Mouse (Mus musculus): ENCODE data around the gene Cdk15.
A peak's percentile ranks its signal among the peaks of the same experiment; 100 is the strongest.

The Cdk15 gene

DNA sequence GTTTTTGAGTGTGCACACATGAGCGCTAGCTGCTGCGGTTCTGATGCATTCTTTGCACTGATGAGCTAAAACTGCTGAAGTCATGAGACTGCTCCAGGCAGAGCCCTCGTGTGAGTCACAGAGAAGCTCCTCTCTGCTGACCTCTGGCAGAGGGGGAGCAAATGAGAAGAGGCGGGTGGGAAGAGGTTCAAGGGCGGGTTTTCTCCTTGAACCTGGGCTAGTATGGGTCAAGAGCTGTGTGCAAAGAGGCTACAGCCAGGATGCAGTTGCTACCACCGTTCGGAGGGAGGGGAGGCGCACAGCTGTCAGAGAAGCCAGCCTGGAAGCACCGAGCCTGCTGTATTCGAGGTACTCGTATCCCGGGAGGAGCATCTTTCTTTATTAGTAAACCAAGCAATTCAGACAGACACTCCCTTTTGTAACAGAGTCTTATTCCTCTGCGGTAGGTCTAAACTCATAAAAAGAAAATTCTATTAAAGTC lies at the start of gene Cdk15:
Gene Cdk15, plus strand, starts transcription at position 156 of the 481 bp plus-strand sequence.
- no peak for DNase-seq (ENCODE audit: low spot score in 2 of 2)

DNA sequence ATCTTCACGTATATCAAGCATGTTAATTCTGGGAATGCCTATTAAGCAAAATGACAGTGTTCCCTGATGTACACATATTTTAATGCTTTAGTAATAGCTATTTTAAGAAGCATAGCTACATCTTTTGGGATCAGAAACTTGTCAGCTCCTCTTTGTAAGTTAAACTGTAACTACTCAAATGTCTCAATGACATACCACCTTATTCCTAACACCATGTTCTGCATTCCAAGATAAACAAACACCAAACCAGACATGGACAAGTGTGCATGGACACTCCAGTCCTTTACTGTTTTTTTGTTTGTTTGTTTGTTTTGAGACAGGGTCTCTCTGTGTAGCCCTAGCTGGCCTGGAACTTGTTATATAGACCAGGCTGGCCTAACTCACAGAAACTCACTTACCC lies 48.4 kb upstream of the Cdk15 start:
- DNase-seq (ENCODE audit: low spot score in 2 of 2) = no peak

DNA sequence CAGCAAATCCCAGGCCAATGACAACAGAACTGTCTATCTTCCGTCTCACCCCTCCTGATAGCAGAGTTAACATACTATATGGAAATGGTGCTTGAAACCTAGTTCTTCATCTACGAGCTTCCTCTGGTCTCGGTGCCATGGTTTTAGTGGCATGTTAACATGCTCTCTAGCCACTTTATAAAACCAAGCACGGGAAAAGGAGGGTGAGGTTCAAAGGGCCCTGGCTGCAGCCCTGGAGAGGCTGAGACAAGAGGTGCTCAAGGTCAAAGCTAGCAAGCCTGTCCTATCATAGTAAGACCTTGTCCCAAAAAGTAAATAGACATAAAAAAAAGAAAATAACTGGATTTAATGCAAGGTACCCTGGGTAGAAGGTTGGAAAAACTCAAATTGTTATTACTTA lies 45.1 kb upstream of the Cdk15 start:
- DNase-seq (ENCODE audit: low spot score in 2 of 2) = no peak

- no peak for DNase-seq (ENCODE audit: low spot score in 2 of 2)
These were observed 44.5 kb upstream of the Cdk15 start for GRCm38 (mm10) chr1:59212076-59212779.

DNA sequence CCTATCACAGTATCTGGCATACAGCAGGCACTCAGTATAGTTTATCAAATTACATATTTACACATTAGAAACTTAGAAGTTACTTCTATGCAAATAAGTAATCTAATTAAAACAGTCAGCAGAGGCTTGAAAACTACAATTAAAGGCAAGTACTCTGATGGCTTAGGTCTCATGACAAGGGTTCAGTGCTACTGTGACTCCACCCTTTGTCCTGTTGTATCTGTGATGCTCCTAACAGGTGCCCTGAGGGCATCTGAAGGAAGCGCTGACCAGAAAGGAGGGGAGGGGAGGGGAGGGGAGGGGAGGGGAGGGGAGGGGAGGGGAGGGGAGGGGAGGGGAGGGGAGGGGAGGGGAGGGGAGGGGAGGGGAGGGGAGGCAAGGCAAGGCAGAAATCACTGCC lies 43.8 kb upstream of the Cdk15 start:
- DNase-seq (ENCODE audit: low spot score in 2 of 2) = no peak

GRCm38 (mm10) chr1:59215446-59215845 lies 41.3 kb upstream of the Cdk15 start:
- DNase-seq (ENCODE audit: low spot score in 2 of 2) = no peak

DNA sequence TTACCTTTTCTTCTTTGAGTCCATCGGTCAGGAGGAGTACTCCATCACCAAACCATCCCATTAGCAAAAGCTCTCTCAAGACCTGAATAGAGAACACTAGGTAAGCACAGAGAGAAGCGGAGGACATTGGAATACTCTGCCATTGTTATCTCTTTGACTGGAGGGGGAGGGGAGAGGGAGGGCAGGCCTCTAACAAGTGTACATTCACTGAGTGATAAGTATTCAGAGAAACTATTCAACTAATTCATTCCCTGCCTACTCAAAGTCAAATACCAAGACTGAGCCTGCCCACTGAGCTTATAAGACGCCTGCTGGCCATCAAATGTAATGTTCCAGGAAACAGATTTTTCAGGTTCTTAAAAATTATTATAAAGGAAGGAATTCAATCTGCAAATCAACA lies 36.3 kb upstream of the Cdk15 start:
- no peak for DNase-seq (ENCODE audit: low spot score in 2 of 2)

DNA sequence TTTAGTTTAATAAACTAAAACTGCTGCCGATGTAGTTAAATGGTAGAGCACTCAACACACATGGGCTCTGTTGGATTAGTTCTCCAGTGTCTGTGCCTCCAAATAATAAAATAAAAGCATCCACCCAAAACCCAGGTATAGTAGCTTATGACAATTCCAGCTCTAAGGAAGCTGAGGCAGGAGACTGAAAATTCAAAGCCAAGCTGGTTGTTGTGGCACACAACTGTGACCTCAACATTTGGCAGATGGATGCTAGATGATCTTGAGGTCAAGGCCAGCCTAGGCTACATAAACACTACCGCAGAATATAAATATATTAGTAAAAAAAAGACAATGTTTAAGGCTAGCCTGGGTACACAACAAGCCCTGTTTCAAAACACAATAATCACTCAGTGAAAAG lies 35.1 kb upstream of the Cdk15 start:
- DNase-seq (ENCODE audit: low spot score in 2 of 2) = no peak

DNA sequence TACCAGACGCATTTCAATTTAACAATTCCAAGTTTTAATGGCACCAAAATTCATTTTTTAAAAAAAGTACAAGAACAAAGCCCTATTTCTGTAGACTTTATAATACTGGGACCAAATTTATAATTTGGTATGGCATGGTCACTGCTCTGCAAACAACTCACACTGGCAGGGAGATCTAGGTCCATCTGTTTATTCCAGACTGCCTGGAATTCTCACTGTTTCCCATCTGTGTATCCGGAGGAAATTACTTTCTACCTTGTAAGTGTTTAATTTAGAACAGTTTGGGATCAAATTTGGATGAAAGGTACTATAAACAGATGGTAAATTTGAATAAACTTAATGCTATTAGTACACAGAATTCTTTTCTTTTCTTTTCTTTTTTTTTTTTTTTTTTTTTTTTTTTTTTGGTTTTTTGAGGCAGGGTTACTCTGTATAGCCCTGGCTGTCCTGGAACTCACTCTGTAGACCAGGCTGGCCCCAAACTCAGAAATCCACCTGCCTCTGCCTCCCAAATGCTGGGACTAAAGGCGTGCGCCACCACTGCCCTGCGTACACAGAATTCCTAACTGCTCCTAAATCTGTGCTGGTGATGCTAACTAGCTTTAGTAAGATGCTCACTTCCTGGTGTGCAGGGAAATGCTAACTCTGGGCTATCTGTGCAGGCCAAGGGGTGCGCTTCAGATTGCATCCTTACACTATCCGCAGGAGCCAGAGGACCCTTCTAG lies 34.4 kb upstream of the Cdk15 start:
- DNase-seq (ENCODE audit: low spot score in 2 of 2) = no peak

GRCm38 (mm10) chr1:59228552-59228951 lies 28.2 kb upstream of the Cdk15 start:
- DNase-seq (ENCODE audit: low spot score in 2 of 2) = no peak

- no peak for DNase-seq (ENCODE audit: low spot score in 2 of 2)
These were observed 27.5 kb upstream of the Cdk15 start for GRCm38 (mm10) chr1:59229187-59229586.

GRCm38 (mm10) chr1:59236856-59237441 lies 19.8 kb upstream of the Cdk15 start, which contains the start of gene Als2:
Als2 (minus strand) TSS chr1:59237231.
- DNase-seq (ENCODE audit: low spot score in 2 of 2) = peak; percentile 97 to 99

DNA sequence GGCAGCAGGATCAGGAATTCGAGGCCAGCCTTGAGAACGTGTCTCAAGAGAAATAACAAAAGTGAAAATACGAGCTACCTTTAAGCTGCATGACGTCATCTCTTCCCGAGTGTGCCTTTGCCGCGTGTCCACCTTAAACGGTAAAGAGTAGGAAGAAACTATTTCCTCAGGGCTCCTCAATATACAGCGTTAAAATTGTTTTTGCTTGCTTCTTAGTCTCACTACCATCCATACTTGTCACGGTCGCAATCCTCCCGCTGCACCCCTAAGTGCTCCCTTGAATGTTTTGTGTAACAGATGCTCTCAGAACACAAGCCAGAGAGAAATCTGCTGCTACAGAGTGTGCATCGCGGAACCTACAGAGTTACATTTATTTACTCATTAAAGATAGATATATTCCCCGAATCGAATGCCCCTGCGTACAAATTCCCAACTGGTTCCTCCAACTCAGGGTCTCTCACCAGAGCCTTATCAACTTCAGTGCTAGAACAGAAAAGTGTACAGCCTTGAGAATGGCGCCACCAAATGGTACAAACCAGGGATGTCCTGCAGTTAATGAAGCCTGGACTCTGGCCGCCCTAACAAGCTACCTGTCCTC lies 19.0 kb upstream of the Cdk15 start:
- DNase-seq (ENCODE audit: low spot score in 2 of 2) = peak; percentile 50 to 61

- DNase-seq (ENCODE audit: low spot score in 2 of 2) = no peak
These were observed 12.9 kb upstream of the Cdk15 start for GRCm38 (mm10) chr1:59243770-59244169.

DNA sequence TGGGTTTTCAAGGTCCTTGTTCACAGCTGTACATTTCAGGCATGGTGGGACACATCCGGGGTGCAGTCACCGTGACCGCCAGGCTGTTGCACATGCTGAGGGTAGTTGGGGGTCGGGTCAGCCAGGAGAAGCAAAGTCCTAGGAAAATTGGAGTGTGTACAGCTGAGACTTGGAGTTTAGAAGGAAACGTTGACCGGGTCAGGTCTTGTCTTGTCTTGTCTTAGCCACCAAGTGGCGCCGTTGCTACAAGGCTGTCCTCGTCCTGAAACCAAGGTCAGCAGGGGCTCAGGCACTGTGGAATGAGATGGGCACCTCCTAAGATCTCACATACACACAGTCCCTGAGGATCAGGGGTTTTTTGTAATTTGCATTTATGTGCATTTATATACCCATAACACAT lies 9.1 kb upstream of the Cdk15 start:
- peak in 1 of 2 experiments; percentile 21 for DNase-seq (ENCODE audit: low spot score in 2 of 2)

GRCm38 (mm10) chr1:59252762-59253161 lies 3.9 kb upstream of the Cdk15 start:
- DNase-seq (ENCODE audit: low spot score in 2 of 2) = no peak

- DNase-seq (ENCODE audit: low spot score in 2 of 2) = no peak
These were observed 3.3 kb upstream of the Cdk15 start for GRCm38 (mm10) chr1:59253301-59253909.

DNA sequence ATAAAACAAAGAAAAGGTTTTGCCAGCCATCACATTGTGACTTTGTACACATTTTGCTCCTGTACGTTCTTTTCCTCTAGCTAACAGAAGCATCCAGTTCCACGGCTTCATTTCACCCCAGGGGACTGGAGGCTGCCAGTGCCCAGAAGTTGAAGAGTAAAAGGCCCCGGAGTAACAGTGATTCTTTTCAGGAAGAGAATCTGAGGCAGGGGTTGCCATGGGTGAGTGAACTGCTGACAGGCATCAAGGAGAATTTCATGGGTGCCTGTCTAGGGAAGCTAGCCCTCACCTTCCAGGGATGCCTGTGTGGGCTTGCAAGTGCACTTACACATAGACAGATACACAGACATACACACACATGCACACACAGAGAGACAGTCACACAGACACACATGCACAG lies 1.0 kb downstream of the Cdk15 start:
- DNase-seq (ENCODE audit: low spot score in 2 of 2) = no peak

DNA sequence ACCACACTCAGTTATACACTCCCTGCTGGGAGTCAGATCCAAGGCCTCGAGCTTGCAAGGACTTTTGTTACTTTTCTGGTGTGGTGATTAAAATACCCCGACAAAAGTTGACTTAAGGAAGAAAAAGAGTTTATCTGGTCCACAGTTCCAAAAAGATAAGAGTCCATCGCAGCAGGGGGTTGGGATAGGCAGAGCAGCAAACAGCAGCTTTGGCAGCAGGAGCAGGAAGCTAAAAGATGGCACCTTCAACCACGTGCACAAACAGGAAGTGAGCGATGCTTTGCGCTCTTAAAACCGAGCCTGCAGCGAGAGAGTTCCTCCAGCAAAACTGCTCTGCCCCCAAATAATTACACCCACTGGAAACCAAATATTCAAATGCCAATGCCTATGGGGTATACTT lies 12.2 kb downstream of the Cdk15 start:
- DNase-seq (ENCODE audit: low spot score in 2 of 2) = no peak

DNA sequence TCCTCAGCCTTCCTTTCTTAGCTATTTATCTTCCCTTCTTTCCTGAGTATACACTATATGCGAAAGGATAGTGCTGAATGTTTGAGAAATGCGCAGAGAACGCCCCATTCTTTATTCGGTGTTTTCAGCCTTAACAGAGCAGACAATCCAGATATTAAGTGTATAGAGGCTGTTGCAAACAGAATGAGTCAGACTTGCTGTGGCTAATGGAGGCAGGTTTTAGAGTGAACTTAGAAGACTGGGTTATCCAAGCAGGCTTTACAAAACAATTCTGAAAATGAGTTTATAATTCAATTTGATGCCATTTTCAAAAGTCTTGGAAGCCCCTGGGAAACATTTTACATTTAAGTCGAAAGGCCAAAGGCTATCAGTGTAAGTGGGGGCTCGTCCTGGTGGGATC lies 12.8 kb downstream of the Cdk15 start:
- no peak for DNase-seq (ENCODE audit: low spot score in 2 of 2)

GRCm38 (mm10) chr1:59269951-59270689 lies 13.4 kb downstream of the Cdk15 start:
- no peak for DNase-seq (ENCODE audit: low spot score in 2 of 2)

All from thymus, postnatal 10 days (tissue).